Mouse (Mus musculus): ENCODE results near the gene Dennd2a. TPM values are rescaled to one million over a fixed set of nuclear protein-coding genes. Genes with fewer than 3 reads are reported as not detected.

Gene Dennd2a
- polyA plus RNA-seq, 1 experiment from 2014 or later, result 19.6 TPM

DNA sequence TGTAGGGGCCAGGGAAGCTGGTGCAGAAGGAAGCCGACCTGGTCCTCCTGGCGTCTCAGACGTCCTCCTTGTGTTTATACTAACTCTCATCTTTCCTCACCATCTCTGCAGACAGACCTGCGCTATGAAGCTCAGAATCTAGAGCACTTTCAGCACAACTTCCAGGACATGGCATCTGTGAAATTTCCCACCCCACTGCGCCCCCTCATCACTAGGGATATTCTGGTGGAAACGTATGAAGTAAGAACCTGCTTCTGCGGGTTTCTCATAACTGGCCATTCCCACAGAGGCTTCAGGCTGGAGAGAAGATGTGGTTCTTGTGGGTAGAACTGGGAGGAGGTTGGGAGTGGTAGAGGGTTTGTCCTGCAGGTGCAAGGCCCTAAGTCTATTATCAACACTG, 21.9 kb upstream of the Dennd2a start:
- ATAC-seq, result no peak
- H3K9me3 ChIP-seq (replicated peaks), result no peaks in the 10 kb centered on the region
- H3K4me2 ChIP-seq, result no peak overlapping the region
- H3K9ac ChIP-seq, result no peak overlapping the region
- 94% methylated on average over 7 of the region's 7 CpGs for WGBS
- H3K4me3 ChIP-seq, result no peak overlapping the region
- peaks cover 68% of the 10 kb centered on the region for H3K36me3 ChIP-seq (ENCODE audit: poor library complexity, severe bottlenecking)
- H3K27ac ChIP-seq, result no peak overlapping the region
- peaks cover 8% of the 10 kb centered on the region for H3K4me1 ChIP-seq
- no peaks in the 10 kb centered on the region for H3K27me3 ChIP-seq

DNA sequence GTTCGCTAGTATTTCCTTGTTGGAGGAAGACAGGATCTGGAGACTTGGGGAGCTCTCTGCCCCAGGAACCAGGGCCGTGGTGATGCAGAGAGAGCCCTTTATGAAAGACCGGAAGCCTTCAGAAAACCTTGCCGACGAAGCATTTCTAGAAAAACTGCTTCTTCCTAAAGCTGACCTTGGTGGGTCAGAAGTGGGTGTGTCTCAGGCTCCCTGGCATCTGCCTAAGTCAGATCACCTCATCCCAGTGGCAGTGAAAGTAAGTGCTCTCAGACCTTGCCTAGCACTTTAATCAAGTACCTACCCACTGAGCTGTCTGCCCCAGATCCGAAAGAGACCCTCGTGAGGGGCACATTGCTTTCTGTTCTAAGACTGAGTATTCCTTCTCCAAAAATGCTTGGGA, 17.3 kb upstream of the Dennd2a start:
- H3K9me3 ChIP-seq (replicated peaks), result no peaks in the 10 kb centered on the region
- peak overlapping the region; percentile 92 for H3K9ac ChIP-seq
- H3K36me3 ChIP-seq (ENCODE audit: poor library complexity, severe bottlenecking), result peaks cover 29% of the 10 kb centered on the region
- 69% methylated on average over 7 of the region's 7 CpGs for WGBS
- peak overlapping the region; percentile 84 for H3K4me3 ChIP-seq
- no peak overlapping the region for H3K27ac ChIP-seq
- peaks cover 11% of the 10 kb centered on the region for H3K4me1 ChIP-seq
- H3K27me3 ChIP-seq, result no peaks in the 10 kb centered on the region
- peak overlapping the region; percentile 92 for H3K4me2 ChIP-seq
- ATAC-seq, result no peak

DNA sequence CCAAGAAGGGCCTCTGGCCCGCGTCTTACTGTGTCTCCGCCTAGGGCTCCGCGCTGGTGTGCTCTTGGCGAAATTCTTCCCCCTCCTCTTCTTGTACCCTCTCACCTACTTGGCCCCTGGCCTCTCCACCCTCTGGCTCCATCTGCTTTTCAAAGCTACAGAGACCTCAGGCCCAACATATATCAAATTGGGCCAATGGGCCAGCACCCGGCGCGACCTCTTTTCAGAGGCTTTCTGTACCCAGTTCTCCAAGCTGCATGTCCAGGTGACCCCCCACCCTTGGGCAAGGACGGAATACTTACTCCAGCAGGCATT, 16.8 kb upstream of the Dennd2a start:
- peak overlapping the region; percentile 92 for H3K4me2 ChIP-seq
- WGBS, result 22% methylated on average over 10 of the region's 10 CpGs
- H3K27me3 ChIP-seq, result no peaks in the 10 kb centered on the region
- H3K4me1 ChIP-seq, result peaks cover 11% of the 10 kb centered on the region
- H3K9ac ChIP-seq, result peak overlapping the region; percentile 92
- peak overlapping the region; percentile 84 for H3K4me3 ChIP-seq
- peak; percentile 33 for ATAC-seq
- peaks cover 24% of the 10 kb centered on the region for H3K36me3 ChIP-seq (ENCODE audit: poor library complexity, severe bottlenecking)
- peak overlapping the region; percentile 95 for H3K27ac ChIP-seq
- H3K9me3 ChIP-seq (replicated peaks), result no peaks in the 10 kb centered on the region

DNA sequence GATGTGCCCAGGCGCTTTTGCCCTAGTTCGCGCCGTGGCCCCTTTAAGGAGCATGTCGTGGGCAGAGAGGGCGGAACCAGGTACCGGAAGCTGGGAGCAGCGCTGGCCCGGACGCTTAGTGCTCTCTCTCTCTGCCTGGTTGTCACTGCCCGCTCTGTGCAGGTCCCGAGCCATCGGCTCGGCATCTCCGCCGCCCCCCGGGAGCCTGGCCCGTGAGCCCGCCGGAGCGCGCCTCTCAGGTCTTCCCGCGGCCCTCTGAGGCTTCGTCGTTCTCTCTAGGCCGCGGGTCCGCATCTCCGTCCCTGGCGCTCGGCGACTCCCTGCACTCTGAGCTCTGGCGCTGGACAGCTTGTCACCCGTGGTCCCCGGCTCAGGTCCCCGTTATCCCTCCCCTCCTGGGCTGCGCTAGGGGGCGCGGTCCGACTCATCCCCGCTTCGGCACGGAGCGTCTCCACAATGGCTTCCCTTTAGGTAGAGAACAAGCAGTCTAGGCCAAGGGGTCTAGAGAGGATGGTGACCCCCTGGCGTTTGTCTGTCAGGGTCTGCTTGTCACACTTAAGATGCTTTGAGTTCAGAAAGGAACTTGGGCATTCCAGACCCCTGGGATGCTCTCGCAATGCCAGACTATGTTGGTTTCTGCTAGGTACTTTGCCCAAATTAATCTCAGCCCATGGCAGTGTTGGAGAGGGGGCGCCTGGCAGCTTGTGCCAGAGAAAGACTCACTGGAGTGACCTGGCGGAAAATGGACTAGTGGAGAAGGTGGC, 16.3 kb upstream of the Dennd2a start, which contains the start of gene Adck2:
Gene Adck2 (plus strand): TSS at position 83 of the 764 bp plus-strand sequence.
- WGBS, result under 1% methylated on average over 49 of the region's 49 CpGs
- peaks cover 11% of the 10 kb centered on the region for H3K4me1 ChIP-seq
- ATAC-seq, result peak; percentile 97
- peak within 1 kb of the TSS; percentile 84 for H3K4me3 ChIP-seq
- peak within 1 kb of the TSS; percentile 92 for H3K4me2 ChIP-seq
- H3K9me3 ChIP-seq (replicated peaks), result no peaks in the 10 kb centered on the region
- peak within 1 kb of the TSS; percentile 92 for H3K9ac ChIP-seq
- H3K27me3 ChIP-seq, result no peaks in the 10 kb centered on the region
- H3K27ac ChIP-seq, result peak within 1 kb of the TSS; percentile 95
- peaks cover 19% of the 10 kb centered on the region for H3K36me3 ChIP-seq (ENCODE audit: poor library complexity, severe bottlenecking)

DNA sequence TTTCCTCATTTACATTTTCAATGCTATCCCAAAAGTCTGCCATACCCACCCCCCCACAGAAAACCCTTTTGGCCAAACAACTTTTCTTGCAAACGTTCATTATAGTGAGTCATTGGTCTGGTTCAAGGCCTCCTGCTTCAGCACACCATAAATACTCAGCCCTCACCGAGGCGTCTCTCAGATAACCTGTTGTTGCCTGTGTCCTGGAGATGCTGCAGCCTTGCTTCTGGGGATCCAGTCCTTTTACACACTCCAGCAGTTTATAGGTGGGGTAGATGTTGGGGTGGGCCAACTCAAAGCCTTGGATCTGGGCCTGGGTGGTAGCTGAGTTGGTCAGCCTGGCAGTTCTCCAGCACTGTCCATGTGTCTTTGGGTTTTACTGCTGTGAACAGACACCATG, 12.8 kb upstream of the Dennd2a start:
- ATAC-seq, result no peak
- H3K9me3 ChIP-seq (replicated peaks), result no peaks in the 10 kb centered on the region
- H3K27me3 ChIP-seq, result no peaks in the 10 kb centered on the region
- H3K4me3 ChIP-seq, result no peak overlapping the region
- H3K27ac ChIP-seq, result no peak overlapping the region
- 85% methylated on average over 3 of the region's 3 CpGs for WGBS
- H3K4me2 ChIP-seq, result no peak overlapping the region
- H3K36me3 ChIP-seq (ENCODE audit: poor library complexity, severe bottlenecking), result no peaks in the 10 kb centered on the region
- H3K9ac ChIP-seq, result no peak overlapping the region
- H3K4me1 ChIP-seq, result peaks cover 11% of the 10 kb centered on the region

DNA sequence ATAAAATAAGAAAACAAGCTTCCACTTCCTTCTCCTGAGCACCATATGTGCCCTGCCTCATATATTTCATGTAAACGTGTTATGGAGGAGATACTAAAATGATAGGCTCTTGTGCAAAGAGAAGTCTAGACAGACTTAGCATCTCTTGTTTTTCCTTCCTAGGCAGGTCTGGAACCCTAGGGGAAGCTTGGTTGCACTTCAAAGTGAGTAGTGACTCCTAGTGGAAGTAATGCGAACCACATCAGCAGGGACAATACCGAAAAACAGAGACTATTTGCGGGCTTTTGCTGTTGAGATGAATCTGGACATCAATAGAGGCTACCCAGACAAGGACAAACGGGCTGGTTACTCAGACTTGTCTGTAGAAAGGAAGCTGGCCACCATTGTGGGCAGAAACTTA, 9.9 kb upstream of the Dennd2a start:
- no peaks in the 10 kb centered on the region for H3K27me3 ChIP-seq
- H3K36me3 ChIP-seq (ENCODE audit: poor library complexity, severe bottlenecking), result no peaks in the 10 kb centered on the region
- H3K4me3 ChIP-seq, result no peak overlapping the region
- H3K27ac ChIP-seq, result no peak overlapping the region
- no peaks in the 10 kb centered on the region for H3K4me1 ChIP-seq
- H3K9ac ChIP-seq, result no peak overlapping the region
- WGBS, result 17% methylated on average over 5 of the region's 5 CpGs
- H3K9me3 ChIP-seq (replicated peaks), result no peaks in the 10 kb centered on the region
- no peak overlapping the region for H3K4me2 ChIP-seq
- no peak; the same call in 1 of the 2 replicates for ATAC-seq

DNA sequence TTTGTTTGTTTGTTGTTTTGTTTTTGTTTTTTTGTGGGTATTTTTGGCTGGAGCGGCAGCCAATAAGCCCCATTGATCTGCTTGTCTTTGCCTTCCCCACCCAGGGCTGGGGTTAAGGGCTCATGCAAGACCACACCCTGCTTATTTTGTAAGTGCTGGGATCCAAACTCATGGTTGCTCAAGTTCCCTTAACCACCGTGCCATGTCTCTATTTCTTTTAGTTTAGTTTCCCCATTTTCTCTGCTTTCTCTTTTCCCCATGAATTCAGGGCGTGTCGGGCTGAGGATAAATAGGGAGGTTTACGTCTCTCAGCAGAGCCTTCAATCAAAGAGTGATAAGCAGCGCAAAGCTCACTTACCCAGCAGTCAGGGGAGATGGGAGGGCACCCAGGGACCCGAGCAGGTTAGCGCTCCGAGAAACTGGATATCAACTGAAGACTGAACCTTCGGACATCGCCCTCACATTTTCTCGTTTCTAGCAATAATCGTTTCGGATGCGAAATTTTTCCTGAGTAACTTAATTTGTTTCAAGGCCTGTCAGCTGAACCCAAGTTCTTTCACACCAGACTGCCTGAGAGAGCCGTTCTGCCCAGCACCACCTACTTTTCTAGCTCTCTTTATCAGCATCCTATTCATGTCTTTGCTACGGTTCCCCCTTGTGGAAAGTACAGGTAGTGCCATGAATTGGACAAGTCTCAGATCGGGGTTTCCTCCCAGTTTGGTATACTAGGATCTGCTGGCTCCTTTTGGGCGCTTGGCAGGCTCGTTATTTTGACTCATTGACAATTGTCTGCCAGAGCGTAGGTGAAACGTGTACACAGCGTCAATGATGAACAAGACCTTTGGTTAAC, 4.7 kb upstream of the Dennd2a start:
- H3K36me3 ChIP-seq (ENCODE audit: poor library complexity, severe bottlenecking), result no peaks in the 10 kb centered on the region
- H3K4me3 ChIP-seq, result no peak overlapping the region
- H3K27ac ChIP-seq, result no peak overlapping the region
- no peaks in the 10 kb centered on the region for H3K9me3 ChIP-seq (replicated peaks)
- H3K4me1 ChIP-seq, result peaks cover 20% of the 10 kb centered on the region
- ATAC-seq, result peak; percentile 61
- H3K27me3 ChIP-seq, result no peaks in the 10 kb centered on the region
- H3K4me2 ChIP-seq, result peak overlapping the region; percentile 42
- WGBS, result 18% methylated on average over 23 of the region's 23 CpGs
- no peak overlapping the region for H3K9ac ChIP-seq

DNA sequence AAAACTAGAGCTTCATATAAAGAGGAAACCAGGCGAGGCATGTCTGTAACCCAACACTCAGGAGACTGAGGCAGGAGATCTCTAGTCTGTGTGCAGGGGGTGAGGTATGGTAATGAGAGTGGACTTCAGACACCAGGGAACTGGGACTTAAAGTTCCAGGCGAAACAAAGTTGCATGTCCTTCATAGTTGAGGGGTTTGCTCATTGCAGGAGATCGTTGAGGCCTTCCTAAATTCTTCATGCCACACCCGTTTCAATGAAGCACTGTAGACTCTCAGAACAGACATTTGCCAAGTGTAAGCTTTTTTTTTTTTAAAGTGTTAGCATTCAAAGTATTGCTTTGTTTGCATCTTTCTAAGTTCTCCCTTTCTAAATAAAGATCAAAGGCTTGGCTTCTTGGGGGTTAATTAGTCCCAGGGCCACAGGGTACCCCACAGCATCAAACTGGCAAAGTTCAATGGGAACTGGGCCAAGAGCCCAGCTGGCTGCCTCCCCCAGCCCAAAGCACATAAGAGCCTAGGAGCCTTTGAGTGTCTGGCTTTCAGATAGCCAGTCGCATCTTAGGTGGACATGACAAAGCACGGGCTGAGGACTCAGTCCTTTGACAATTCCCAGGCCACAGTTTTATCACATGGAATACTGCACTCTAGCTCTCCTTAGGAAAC, 1.7 kb upstream of the Dennd2a start:
- Histone ChIP-seq H3K4me2 (no peak overlapping the region), H3K27ac (peak overlapping the region; percentile 26; the same call in 1 of the 2 replicates), H3K9ac (no peak overlapping the region), H3K27me3 (no peaks in the 10 kb centered on the region), H3K4me3 (no peak overlapping the region), H3K9me3 (replicated peaks) (no peaks in the 10 kb centered on the region), H3K4me1 (peaks cover 46% of the 10 kb centered on the region), H3K36me3 (ENCODE audit: poor library complexity, severe bottlenecking) (no peaks in the 10 kb centered on the region)
- 35% methylated on average over 6 of the region's 6 CpGs for WGBS
- ATAC-seq, result no peak

DNA sequence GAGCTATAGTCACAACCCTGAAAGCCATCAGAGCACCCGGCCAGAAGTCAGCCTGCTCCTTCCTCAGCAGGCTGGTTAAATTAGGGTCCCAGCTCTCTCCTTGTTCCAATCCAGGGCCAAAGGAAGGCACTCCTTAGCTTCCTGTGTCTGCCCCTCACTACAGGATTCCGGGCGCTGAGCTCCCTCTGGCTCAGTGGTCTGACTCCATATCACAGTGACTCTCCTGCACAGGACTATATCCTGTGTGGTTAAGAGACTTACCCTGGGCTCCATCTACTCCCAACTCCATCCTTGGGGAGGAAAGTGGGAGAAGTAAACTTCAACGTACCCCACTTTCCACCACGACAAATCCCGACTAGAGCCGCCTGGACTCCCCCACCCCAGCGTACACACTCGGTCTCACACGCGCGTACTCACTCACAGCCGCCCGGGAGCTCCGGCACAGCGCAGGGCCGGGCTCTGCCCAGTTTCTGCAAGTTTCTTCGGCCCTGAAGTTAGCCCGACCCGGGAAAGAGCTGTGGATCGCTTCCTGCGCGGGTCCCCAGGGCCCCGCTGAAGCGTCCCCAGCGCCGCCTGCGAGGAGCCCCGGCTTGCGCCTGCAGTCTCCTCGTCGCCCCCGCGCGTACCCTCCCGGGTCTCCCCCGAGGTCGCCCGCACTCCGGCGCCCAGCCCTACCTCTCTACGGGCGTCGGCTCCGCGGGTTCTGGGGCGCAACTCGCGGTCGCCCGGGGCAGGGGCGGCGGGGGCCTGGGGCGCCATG, 587 bp downstream of the Dennd2a start:
- H3K9ac ChIP-seq, result peak overlapping the region; percentile 92
- H3K27me3 ChIP-seq, result no peaks in the 10 kb centered on the region
- 0 out of 2 replicates have a peak, but pooled peaks cover 4% of the 10 kb centered on the region for H3K36me3 ChIP-seq (ENCODE audit: poor library complexity, severe bottlenecking)
- WGBS, result under 1% methylated on average over 50 of the region's 54 CpGs
- peak overlapping the region; percentile 67 for H3K4me2 ChIP-seq
- H3K9me3 ChIP-seq (replicated peaks), result no peaks in the 10 kb centered on the region
- H3K27ac ChIP-seq, result peak overlapping the region; percentile 89
- peaks cover 52% of the 10 kb centered on the region for H3K4me1 ChIP-seq
- peak; percentile 74 for ATAC-seq
- peak overlapping the region; percentile 88 for H3K4me3 ChIP-seq

DNA sequence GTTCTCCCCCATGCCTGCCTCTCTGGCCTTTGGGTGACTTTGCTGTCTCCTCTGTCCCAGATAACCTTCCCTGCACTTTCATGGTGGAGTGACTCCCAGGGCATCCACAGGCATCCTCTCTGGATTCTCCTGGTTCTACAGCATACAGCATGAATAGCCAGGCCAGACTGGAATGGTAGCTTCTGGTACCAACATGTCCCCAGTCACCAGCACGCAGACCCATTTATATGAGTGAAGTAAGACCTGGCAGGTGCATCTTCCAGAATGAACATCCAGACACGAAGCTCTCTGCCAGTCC, 2.1 kb downstream of the Dennd2a start:
- peak overlapping the region; percentile 67 for H3K4me2 ChIP-seq
- no peaks in the 10 kb centered on the region for H3K27me3 ChIP-seq
- H3K27ac ChIP-seq, result no peak overlapping the region
- H3K4me3 ChIP-seq, result peak overlapping the region; percentile 88
- ATAC-seq, result no peak
- H3K36me3 ChIP-seq (ENCODE audit: poor library complexity, severe bottlenecking), result peaks cover 9% of the 10 kb centered on the region; the same call in 1 of the 2 replicates
- no peaks in the 10 kb centered on the region for H3K9me3 ChIP-seq (replicated peaks)
- peaks cover 52% of the 10 kb centered on the region for H3K4me1 ChIP-seq
- peak overlapping the region; percentile 41 for H3K9ac ChIP-seq
- 77% methylated on average over 2 of the region's 2 CpGs for WGBS

DNA sequence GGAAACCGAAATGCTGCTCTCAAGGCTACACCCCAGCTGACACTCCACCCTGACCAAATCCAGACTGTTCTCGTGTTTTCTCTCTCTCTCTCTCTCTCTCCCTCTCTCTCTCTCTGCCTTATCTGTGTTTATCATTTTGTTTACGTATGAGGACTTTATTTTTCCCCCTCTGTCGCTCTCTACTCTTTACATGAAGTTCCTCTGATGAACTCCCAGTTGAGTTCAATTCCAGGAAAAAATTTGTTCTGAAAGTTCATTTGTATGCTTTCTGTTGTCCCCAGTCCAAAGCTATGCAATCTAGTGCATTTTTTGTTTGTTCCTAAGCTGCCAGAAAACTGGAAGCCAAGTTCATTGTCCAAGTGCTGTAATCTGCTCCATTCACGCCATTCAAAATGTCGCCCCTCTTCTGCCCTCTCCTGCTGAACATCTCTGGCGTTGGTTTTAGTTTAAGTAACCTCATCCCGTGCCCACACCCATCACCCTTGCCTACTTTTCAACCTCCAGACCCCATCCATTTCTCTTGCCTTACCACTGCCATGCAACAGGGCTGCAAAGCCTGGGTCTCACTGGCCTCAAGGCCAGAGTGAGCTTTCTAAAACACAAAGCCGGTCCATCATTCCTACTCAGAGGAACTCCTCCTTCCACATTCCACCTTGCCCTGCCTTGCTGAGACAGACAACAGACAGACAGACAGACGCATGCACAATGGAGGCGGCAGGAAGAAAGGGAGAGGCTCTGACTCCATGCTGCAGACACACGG, 2.6 kb downstream of the Dennd2a start:
- no peak overlapping the region for H3K27ac ChIP-seq
- peak overlapping the region; percentile 88 for H3K4me3 ChIP-seq
- WGBS, result 54% methylated on average over 12 of the region's 12 CpGs
- H3K9ac ChIP-seq, result peak overlapping the region; percentile 43
- H3K4me1 ChIP-seq, result peaks cover 52% of the 10 kb centered on the region
- ATAC-seq, result no peak
- H3K4me2 ChIP-seq, result peak overlapping the region; percentile 67
- peaks cover 9% of the 10 kb centered on the region; the same call in 1 of the 2 replicates for H3K36me3 ChIP-seq (ENCODE audit: poor library complexity, severe bottlenecking)
- no peaks in the 10 kb centered on the region for H3K27me3 ChIP-seq
- H3K9me3 ChIP-seq (replicated peaks), result no peaks in the 10 kb centered on the region

Data from forebrain, embryonic 13.5 days (tissue).